Mouse (Mus musculus): Measurements from ENCODE around the gene Hs6st3. TPM values are rescaled to one million over a fixed set of nuclear protein-coding genes. Genes with fewer than 3 reads are reported as not detected.

Hs6st3 gene
- polyA plus RNA-seq, 1 experiment from 2014 or later = 0.16 TPM

DNA sequence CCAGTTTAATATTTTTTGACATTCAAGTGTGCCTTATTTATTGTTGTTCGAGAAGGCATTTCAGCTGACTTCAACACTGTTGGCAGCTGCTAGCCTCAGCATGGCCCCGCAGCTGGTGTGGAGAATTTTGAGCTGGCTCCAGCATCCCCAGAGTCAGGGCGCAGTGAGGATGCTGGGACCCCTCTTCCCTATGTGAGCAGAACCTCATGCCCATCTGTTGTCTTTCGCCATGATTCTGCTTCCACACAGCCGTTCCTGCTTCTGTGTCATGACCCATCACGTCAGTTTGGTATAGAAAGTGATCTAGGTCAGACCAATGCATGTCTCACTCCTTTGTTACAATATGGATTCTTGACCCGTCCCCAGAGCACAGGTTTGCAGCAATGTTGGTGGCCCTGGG lies 231.9 kb downstream of the Hs6st3 start:
- DNase-seq (ENCODE audit: low spot score) = no peak
- no peaks in the 10 kb centered on the region for H3K4me1 ChIP-seq
- WGBS = 94% methylated on average over 7 of the region's 7 CpGs
- H3K4me3 ChIP-seq = no peak overlapping the region
- H3K36me3 ChIP-seq = no peaks in the 10 kb centered on the region
- H3K9me3 ChIP-seq (replicated peaks) = no peaks in the 10 kb centered on the region
- H3K27me3 ChIP-seq (ENCODE audit: low read depth, poor library complexity, severe bottlenecking) = no peaks in the 10 kb centered on the region
- H3K27ac ChIP-seq = no peak overlapping the region

DNA sequence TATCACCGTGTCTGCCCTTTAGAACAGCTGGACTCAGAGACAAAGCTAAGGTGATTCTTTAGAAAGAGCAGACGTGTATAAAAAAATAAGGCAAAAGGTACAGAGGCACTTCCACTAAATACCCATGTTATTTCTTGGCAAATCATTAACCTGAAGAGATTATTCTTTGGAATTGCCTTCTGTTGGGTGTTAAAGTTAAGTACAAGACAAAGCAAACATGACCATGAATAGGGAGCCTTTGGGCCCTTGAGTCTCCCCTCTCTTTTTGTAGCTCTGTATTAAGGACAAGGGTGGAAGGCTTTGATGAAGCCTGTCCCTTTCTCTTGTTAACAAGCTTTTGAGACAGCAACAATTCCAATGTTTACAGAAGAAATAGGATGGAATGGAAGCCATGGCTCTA lies 241.2 kb downstream of the Hs6st3 start:
- no peak overlapping the region for H3K27ac ChIP-seq
- H3K4me3 ChIP-seq = no peak overlapping the region
- H3K4me1 ChIP-seq = no peaks in the 10 kb centered on the region
- H3K27me3 ChIP-seq (ENCODE audit: low read depth, poor library complexity, severe bottlenecking) = no peaks in the 10 kb centered on the region
- DNase-seq (ENCODE audit: low spot score) = no peak
- 87% methylated on average over 2 of the region's 2 CpGs for WGBS
- no peaks in the 10 kb centered on the region for H3K36me3 ChIP-seq
- H3K9me3 ChIP-seq (replicated peaks) = no peaks in the 10 kb centered on the region

GRCm38 (mm10) chr14:119401618-119402017 lies 263.5 kb downstream of the Hs6st3 start:
- WGBS = 93% methylated on average over 10 of the region's 10 CpGs

GRCm38 (mm10) chr14:119409334-119410050 lies 271.4 kb downstream of the Hs6st3 start:
- H3K4me1 ChIP-seq = no peaks in the 10 kb centered on the region
- H3K36me3 ChIP-seq = no peaks in the 10 kb centered on the region
- no peaks in the 10 kb centered on the region for H3K9me3 ChIP-seq (replicated peaks)
- no peak overlapping the region for H3K27ac ChIP-seq
- no peaks in the 10 kb centered on the region for H3K27me3 ChIP-seq (ENCODE audit: low read depth, poor library complexity, severe bottlenecking)
- DNase-seq (ENCODE audit: low spot score) = no peak
- no peak overlapping the region for H3K4me3 ChIP-seq
- 77% methylated on average over 11 of the region's 11 CpGs for WGBS

More at GRCm38 (mm10) chr14:119401618-119402017, 263.5 kb downstream of the Hs6st3 start:
- DNase-seq (ENCODE audit: low spot score) = no peak
- Histone ChIP-seq H3K27me3 (ENCODE audit: low read depth, poor library complexity, severe bottlenecking) (no peaks in the 10 kb centered on the region), H3K9me3 (replicated peaks) (no peaks in the 10 kb centered on the region), H3K4me1 (no peaks in the 10 kb centered on the region), H3K27ac (no peak overlapping the region), H3K36me3 (no peaks in the 10 kb centered on the region), H3K4me3 (no peak overlapping the region)

- no peaks in the 10 kb centered on the region for H3K36me3 ChIP-seq
- H3K27me3 ChIP-seq (ENCODE audit: low read depth, poor library complexity, severe bottlenecking) = no peaks in the 10 kb centered on the region
- H3K4me1 ChIP-seq = no peaks in the 10 kb centered on the region
- no peak for DNase-seq (ENCODE audit: low spot score)
- H3K9me3 ChIP-seq (replicated peaks) = no peaks in the 10 kb centered on the region
- WGBS = 90% methylated on average over 5 of the region's 5 CpGs
- no peak overlapping the region for H3K4me3 ChIP-seq
- H3K27ac ChIP-seq = no peak overlapping the region
Measured at GRCm38 (mm10) chr14:119422894-119423293, 284.8 kb downstream of the Hs6st3 start.

GRCm38 (mm10) chr14:119450471-119450870 lies 312.3 kb downstream of the Hs6st3 start:
- Histone ChIP-seq H3K36me3 (no peaks in the 10 kb centered on the region), H3K4me1 (no peaks in the 10 kb centered on the region), H3K4me3 (no peak overlapping the region), H3K27me3 (ENCODE audit: low read depth, poor library complexity, severe bottlenecking) (no peaks in the 10 kb centered on the region), H3K9me3 (replicated peaks) (no peaks in the 10 kb centered on the region), H3K27ac (no peak overlapping the region)
- 62% methylated on average over 4 of the region's 4 CpGs for WGBS
- no peak for DNase-seq (ENCODE audit: low spot score)

DNA sequence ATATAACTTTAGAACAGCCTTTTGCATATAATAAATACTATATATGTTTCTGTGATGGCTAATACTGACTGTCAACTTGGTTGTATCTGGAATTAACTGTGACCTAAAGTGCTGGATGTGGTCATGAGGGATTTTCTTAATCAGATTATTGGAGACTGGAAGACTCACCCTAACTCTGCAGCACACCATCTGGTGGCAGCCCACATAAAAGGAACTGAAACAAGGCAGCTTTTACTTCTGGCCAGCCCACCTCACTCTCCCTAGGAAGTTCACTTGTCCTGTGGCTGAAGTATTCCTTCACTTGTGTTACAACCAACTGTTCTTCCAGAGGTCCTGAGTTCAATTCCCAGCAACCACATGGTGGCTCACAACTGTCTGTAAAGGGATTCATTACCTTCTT lies 313.5 kb downstream of the Hs6st3 start:
- no peaks in the 10 kb centered on the region for H3K4me1 ChIP-seq
- H3K36me3 ChIP-seq = no peaks in the 10 kb centered on the region
- H3K27me3 ChIP-seq (ENCODE audit: low read depth, poor library complexity, severe bottlenecking) = no peaks in the 10 kb centered on the region
- DNase-seq (ENCODE audit: low spot score) = no peak
- no peaks in the 10 kb centered on the region for H3K9me3 ChIP-seq (replicated peaks)
- no peak overlapping the region for H3K4me3 ChIP-seq
- H3K27ac ChIP-seq = no peak overlapping the region

- DNase-seq (ENCODE audit: low spot score) = no peak
- Histone ChIP-seq H3K4me3 (no peak overlapping the region), H3K4me1 (no peaks in the 10 kb centered on the region), H3K9me3 (replicated peaks) (no peaks in the 10 kb centered on the region), H3K36me3 (no peaks in the 10 kb centered on the region), H3K27ac (no peak overlapping the region), H3K27me3 (ENCODE audit: low read depth, poor library complexity, severe bottlenecking) (no peaks in the 10 kb centered on the region)
Measured at GRCm38 (mm10) chr14:119452382-119452781, 314.2 kb downstream of the Hs6st3 start.

DNA sequence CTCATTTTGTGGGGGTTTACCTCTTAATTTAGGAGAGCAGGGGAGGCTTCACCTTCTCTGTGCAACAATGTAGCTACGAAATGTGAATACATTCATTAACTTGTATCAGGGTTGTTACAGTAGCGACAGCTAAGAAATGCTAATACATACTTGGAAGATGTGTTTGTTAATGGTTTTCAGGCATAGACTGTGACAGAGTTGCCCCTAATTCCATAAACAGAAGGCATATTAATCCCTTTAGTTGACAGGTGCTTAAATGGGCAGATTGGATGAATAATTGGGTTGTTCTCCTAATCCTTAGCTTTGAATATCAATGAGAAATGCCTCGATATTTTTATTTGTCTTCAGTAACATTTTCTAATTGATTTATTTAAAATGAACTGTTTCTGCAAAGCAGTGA lies 314.7 kb downstream of the Hs6st3 start:
- Histone ChIP-seq H3K4me3 (no peak overlapping the region), H3K36me3 (no peaks in the 10 kb centered on the region), H3K27me3 (ENCODE audit: low read depth, poor library complexity, severe bottlenecking) (no peaks in the 10 kb centered on the region), H3K4me1 (no peaks in the 10 kb centered on the region), H3K9me3 (replicated peaks) (no peaks in the 10 kb centered on the region), H3K27ac (no peak overlapping the region)
- WGBS = 83% methylated on average over 3 of the region's 3 CpGs
- no peak for DNase-seq (ENCODE audit: low spot score)

- no peaks in the 10 kb centered on the region for H3K9me3 ChIP-seq (replicated peaks)
- peaks cover 3% of the 10 kb centered on the region; the same call in 1 of the 2 replicates for H3K4me1 ChIP-seq
- WGBS = 92% methylated on average over 5 of the region's 5 CpGs
- no peak for DNase-seq (ENCODE audit: low spot score)
- H3K36me3 ChIP-seq = no peaks in the 10 kb centered on the region
- H3K27ac ChIP-seq = no peak overlapping the region
- H3K27me3 ChIP-seq (ENCODE audit: low read depth, poor library complexity, severe bottlenecking) = no peaks in the 10 kb centered on the region
- H3K4me3 ChIP-seq = no peak overlapping the region
Measured at GRCm38 (mm10) chr14:119464308-119464707, 326.2 kb downstream of the Hs6st3 start.

DNA sequence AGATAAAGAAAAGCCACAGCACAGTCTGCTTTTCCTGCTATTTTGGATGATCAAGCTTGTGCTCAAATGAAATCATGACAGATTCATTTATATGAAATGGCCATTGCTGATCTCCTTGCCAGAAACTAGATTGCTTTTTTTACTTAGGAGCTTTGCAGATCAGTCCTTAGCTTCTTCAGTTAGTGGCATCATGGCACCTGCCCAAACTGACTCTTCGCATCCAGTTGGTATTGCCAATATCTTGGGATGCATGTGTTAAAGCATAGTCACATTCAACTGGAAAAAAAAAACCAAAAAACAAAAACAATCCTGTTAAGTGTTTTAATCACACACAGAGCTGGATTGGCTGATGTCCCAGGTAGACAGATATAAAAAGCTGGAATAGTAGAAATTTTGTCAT lies 326.7 kb downstream of the Hs6st3 start:
- DNase-seq (ENCODE audit: low spot score) = no peak
- Histone ChIP-seq H3K27ac (no peak overlapping the region), H3K36me3 (no peaks in the 10 kb centered on the region), H3K9me3 (replicated peaks) (no peaks in the 10 kb centered on the region), H3K4me1 (peaks cover 3% of the 10 kb centered on the region; the same call in 1 of the 2 replicates), H3K27me3 (ENCODE audit: low read depth, poor library complexity, severe bottlenecking) (no peaks in the 10 kb centered on the region), H3K4me3 (no peak overlapping the region)
- WGBS = 92% methylated on average over 1 of the region's 1 CpGs

GRCm38 (mm10) chr14:119466899-119467588 lies 328.9 kb downstream of the Hs6st3 start:
- Histone ChIP-seq H3K27me3 (ENCODE audit: low read depth, poor library complexity, severe bottlenecking) (no peaks in the 10 kb centered on the region), H3K4me1 (peaks cover 3% of the 10 kb centered on the region; the same call in 1 of the 2 replicates), H3K9me3 (replicated peaks) (no peaks in the 10 kb centered on the region), H3K36me3 (no peaks in the 10 kb centered on the region), H3K4me3 (no peak overlapping the region), H3K27ac (no peak overlapping the region)
- WGBS = 67% methylated on average over 5 of the region's 5 CpGs
- no peak for DNase-seq (ENCODE audit: low spot score)

DNA sequence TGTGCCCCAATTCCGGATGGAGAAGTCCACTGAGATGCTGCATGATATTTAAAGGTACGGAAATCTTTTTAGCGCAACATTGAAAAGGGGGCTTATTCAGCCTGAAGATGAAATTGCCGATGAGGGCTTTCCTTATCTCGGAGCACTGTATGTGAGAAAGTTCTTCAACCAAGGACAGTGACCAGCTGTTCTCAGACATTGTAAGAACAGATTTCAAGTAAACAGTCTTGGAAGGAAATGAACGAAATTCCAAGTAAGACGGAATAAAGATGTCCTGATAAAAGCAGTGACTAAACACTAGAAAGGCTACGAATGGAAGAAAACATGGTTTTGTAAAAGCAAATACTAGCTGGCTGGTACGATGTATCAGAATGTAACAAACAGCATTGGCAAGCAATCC lies 338.4 kb downstream of the Hs6st3 start:
- no peaks in the 10 kb centered on the region for H3K9me3 ChIP-seq (replicated peaks)
- H3K4me3 ChIP-seq = no peak overlapping the region
- H3K4me1 ChIP-seq = no peaks in the 10 kb centered on the region
- H3K36me3 ChIP-seq = no peaks in the 10 kb centered on the region
- no peaks in the 10 kb centered on the region for H3K27me3 ChIP-seq (ENCODE audit: low read depth, poor library complexity, severe bottlenecking)
- no peak overlapping the region for H3K27ac ChIP-seq
- DNase-seq (ENCODE audit: low spot score) = no peak
- 94% methylated on average over 9 of the region's 9 CpGs for WGBS
